Mouse (Mus musculus) natural killer cell, adult 2 months (primary cell): ENCODE data around the gene Itgb3.
A peak's percentile ranks its signal among the peaks of the same experiment; 100 is the strongest.

Source experiments
- DNase-seq, 2 experiments: peaks; one replicate each; pipeline ENCODE4 v3.0.0; 2022; ENCODE audit warnings: low spot score in 2 of 2

Itgb3 gene

GRCm38 (mm10) chr11:104622040-104622962 is 14.5 kb downstream of the Itgb3 start:
- no peak for DNase-seq

DNA sequence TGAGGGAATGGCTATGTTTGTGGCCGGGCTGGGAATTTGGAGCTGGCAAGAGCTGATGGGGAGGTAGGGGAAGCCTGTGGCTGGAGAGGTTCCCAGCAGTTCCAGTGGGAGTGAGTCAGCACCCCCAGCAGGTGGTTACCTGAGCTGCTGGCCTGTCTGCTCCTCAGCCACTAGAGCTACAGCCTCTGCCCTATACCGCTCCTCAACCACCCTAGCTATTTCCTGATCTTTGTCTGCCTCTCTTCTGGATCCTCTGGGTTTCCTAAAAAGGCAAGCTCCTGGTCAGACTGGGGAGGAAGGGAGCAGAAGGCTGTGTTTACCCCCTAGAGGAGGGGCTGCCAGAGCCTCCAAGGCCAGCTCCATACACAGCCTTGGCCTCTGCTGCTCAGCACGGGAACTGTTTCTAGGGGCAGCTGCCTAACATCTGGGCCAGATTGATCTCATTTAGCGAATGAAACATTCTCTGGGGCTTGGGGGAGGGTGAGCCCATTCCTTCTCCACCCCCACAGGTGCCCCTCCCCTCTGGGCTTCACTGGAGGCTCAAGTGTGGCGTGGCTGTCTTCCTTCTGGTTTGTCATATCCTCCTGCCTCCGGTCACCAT is 17.1 kb downstream of the Itgb3 start:
- DNase-seq = no peak

- DNase-seq = no peak
These were observed 17.9 kb downstream of the Itgb3 start for GRCm38 (mm10) chr11:104625453-104626402.

DNA sequence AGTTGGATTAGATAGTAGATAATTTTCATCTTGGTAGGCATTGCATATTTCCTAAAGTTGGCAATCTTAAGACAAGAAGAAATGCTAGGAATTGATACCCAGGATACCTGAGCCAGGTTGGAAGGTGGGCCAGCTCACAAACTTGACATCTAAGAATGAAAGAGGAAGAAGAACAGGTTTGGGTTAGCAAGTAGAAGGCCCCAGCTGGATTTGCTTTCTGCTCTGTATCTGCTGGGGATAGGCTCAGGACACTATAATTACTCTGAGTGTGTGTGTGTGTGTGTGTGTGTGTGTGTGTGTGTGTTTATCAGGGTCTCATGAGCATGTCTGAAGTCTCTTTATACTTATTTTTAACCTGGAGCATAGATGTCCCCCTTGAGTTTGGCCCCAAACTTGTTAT is 18.8 kb downstream of the Itgb3 start:
- no peak for DNase-seq

- no peak for DNase-seq
These were observed 20.0 kb downstream of the Itgb3 start for GRCm38 (mm10) chr11:104627616-104628301.

DNA sequence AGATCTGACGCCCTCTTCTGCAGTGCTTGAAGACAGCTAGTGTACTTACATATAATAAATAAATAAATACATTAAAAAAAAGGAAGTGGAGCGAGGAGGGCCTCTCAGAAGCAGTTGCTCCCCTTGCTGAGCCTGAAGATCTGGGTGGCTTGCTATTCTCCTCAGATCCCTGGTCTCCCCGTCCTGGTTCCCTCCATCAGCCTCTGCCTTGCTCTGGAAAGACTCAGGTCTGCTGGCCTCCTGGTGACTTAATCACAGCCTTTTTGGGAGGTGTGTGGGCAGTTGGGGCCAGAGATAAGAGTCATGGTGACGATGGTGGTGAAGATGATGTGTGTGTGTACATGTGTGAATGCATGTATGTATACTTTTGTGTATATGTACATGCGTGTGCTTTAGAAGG is 20.8 kb downstream of the Itgb3 start:
- no peak for DNase-seq

GRCm38 (mm10) chr11:104630185-104630835 is 22.5 kb downstream of the Itgb3 start:
- peak; percentile 83 to 84 for DNase-seq

GRCm38 (mm10) chr11:104631306-104631705 is 23.5 kb downstream of the Itgb3 start:
- DNase-seq = peak; percentile 77 to 84

GRCm38 (mm10) chr11:104637010-104637409 is 29.2 kb downstream of the Itgb3 start:
- DNase-seq = peak in 1 of 2 experiments; percentile 91

DNA sequence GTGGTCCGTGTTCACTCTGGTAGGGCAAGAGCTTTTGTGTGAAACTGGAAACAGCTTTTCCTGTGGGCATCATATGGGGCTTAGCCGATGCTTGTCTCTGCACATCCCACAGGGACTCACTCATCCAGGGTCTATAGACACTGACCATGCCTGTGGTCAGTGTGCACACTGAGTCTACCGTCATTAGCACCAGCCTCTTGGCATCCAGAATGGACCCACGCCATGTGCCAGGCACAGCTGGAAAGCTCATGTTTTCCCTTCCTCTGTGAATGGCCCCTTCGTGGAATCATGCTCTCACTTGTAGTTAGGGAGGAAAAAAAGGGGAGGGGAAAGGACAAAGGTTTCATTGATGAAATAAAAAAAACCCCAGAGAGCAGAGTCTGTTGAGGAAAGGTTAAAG is 30.2 kb downstream of the Itgb3 start:
- no peak for DNase-seq

GRCm38 (mm10) chr11:104638906-104639305 is 31.1 kb downstream of the Itgb3 start:
- peak in 1 of 2 experiments; percentile 35 for DNase-seq

DNA sequence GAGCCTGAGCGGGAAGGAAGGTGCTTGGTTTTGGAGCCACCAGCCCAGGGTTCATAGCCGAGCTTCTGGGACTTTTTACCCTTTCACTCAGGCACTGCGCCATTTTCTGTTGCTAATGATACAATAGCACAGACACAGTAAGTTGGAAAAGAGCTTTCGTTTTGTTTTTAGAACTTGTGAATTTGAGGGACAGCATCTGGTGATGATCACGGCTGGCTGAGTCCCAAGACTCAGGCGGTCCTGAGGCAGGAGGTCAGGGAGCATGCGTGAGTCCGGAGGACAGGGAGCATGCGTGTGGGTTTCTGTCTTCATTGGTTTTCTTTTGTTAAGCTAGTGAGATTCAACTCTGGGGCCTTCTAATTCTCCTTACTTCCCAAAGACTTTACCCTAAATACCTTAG is 31.8 kb downstream of the Itgb3 start:
- DNase-seq = no peak

- DNase-seq = no peak
These were observed 33.1 kb downstream of the Itgb3 start for GRCm38 (mm10) chr11:104640894-104641293.

- no peak for DNase-seq
These were observed 35.4 kb downstream of the Itgb3 start for GRCm38 (mm10) chr11:104643236-104643635.

DNA sequence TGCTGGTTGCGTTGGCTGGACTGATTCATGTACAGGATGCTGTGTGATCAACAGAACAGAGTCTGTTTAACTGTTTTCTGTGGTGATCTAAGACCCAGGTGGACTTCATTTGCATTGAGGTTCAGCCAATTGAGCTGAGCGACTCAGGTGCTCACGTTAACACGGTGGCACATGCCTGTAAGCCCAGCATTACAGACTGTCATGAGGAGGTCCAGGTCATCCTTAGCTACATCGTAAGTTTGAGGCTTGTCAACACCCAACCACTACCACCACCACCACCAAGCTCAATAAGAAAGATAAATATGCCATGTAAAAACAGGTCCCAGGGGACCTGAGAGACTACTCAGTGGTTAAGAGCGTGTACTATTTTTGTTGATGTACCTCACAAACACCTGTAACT is 37.6 kb downstream of the Itgb3 start:
- peak in 1 of 2 experiments; percentile 49 for DNase-seq

DNA sequence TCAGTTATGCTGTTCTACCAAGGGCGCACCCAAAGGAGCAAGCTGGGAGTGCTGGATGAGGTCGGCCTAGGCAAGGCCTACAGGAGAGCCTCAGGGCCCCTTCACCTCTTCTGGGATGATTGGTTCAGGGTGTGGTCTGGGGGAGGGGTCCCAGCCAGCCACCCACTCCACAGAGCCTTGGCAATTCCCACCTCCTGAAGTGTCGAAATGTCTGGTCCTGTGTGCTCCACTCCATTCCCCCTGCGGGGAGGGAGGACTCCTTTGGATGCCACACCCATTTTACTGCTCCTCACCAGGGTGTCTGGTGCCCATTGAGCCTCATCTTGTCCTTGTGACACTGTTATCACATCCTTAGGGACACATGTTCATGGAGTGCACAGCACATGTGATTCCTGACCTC is 38.4 kb downstream of the Itgb3 start:
- DNase-seq = no peak

GRCm38 (mm10) chr11:104646611-104647010 is 38.8 kb downstream of the Itgb3 start:
- DNase-seq = peak in 1 of 2 experiments; percentile 41

- no peak for DNase-seq
These were observed 39.5 kb downstream of the Itgb3 start for GRCm38 (mm10) chr11:104647188-104647867.

DNA sequence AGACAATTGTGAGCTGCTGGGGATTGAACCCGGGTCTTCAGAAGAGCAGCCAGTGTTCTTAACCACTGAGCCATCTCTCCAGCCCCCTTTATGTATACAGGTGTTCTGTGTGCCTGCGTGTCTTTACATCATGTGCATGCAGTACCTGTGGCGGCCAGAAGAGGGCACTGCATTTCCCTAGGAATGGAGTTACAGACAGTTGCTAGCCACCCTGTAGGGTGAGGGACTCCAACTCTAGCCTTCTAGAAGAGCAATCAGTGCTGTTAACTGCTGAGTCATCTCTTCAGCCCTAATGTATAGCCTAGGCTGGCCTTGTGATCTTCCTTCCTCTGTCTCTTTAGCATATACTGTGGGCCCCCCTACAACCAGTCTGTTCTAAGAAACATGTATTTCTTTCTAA is 40.8 kb downstream of the Itgb3 start:
- DNase-seq = peak; percentile 51 to 77

DNA sequence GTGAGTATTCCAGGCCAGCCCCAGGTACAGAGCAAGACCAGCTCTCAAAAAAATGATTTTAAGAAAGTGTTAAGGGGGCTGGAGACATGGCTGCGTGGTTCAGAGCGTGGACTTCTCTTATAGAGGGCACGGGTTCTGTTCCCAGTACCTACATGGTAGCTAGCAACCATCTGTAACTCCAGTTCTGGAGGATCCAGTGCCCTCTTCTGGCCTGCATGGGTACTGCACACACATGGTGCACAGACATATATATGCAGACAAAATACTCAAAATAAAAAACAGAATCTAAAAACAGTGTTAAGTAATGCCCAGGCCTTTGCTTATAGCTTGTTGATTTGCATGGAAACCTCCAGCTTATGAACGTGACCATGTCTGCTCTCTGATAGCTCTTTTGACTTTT is 52.8 kb downstream of the Itgb3 start:
- peak in 1 of 2 experiments; percentile 41 for DNase-seq
